Mouse (Mus musculus) hindbrain, embryonic 12.5 days (tissue): Measurements from ENCODE around the gene Nhsl1. TPM values are rescaled to one million over a fixed set of nuclear protein-coding genes. Genes with fewer than 3 reads are reported as not detected.
"Not testable (repeated sequence)": the region's sequence is repeated elsewhere in the genome, so short reads cannot be mapped to it uniquely, and the experiment has no call there.

Experiments
- ATAC-seq: fragments of 200-750 bp; cut with Nextera tagmentation; 2 replicates; pipeline ENCODE4 v1.8.0; 2017; ENCODE audit warnings: moderate TSS enrichment; ENCODE audit not compliant: low FRiP score
- H3K27ac ChIP-seq: fragments of 300-500 bp; sonication (generic); 2 replicates; pipeline ENCODE4 v1.5.1; 2016; ENCODE audit warnings: mild to moderate bottlenecking
- H3K27me3 ChIP-seq: fragments of 300-500 bp; sonication (generic); 2 replicates; pipeline ENCODE4 v1.6.1; 2016; ENCODE audit warnings: mild to moderate bottlenecking
- H3K36me3 ChIP-seq: fragments of 300-500 bp; sonication (generic); 2 replicates; pipeline ENCODE4 v1.6.1; 2016; ENCODE audit warnings: mild to moderate bottlenecking
- H3K4me1 ChIP-seq: fragments of 300-500 bp; sonication (generic); 2 replicates; pipeline ENCODE4 v1.6.1; 2016
- H3K4me2 ChIP-seq: fragments of 300-500 bp; sonication (generic); replicated peaks from 2 replicates; pipeline ENCODE4 v1.6.1; 2016; ENCODE audit warnings: mild to moderate bottlenecking
- H3K4me3 ChIP-seq: fragments of 300-500 bp; sonication (generic); 2 replicates; pipeline ENCODE4 v1.5.1; 2016; ENCODE audit warnings: mild to moderate bottlenecking
- H3K9ac ChIP-seq: fragments of 300-500 bp; sonication (generic); 2 replicates; pipeline ENCODE4 v1.6.1; 2016; ENCODE audit warnings: mild to moderate bottlenecking, moderate library complexity
- H3K9me3 ChIP-seq: fragments of 300-500 bp; sonication (generic); replicated peaks from 2 replicates; pipeline ENCODE4 v1.6.1; 2016; ENCODE audit warnings: mild to moderate bottlenecking
- WGBS: fragments of 180-500 bp; shearing (Covaris S2); methylation state at CpG from one replicate; pipeline ENCODE4 v1.1.7; 2016; 5-methylcytosine and 5-hydroxymethylcytosine counted together
- polyA plus RNA-seq: library from polyadenylated mRNA; unstranded; fragments of >200 nt; fragmentation: Nextera tagmentation; extraction: Ambion mirVana; gene quantifications from 2 replicates; pipeline ENCODE4 v1.2.1, GENCODE M21; 2016

Gene Nhsl1
- polyA plus RNA-seq, 1 experiment from 2014 or later = 21.9 TPM

DNA sequence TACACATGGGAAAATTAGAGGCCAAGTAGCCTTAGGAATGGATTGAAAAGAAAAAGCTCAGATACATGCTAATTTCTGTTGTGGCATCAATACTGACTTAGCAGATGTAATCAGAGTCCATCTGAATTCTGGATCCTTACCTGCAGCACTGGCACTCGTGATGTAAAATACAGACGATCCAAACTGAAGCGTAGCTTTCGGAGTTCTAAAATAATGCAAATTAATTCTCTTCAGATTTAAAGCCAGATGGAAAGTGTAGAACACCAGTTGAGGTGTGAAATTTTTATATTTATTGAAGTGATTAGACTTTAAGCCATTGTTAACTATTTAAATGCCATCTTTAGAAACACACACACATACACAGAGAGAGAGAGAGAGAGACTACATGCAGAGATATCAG lies 211.4 kb downstream of the Nhsl1 start:
- H3K4me3 ChIP-seq = no peak overlapping the region
- H3K4me1 ChIP-seq = peaks cover 22% of the 10 kb centered on the region
- peaks cover 24% of the 10 kb centered on the region for H3K36me3 ChIP-seq
- WGBS = 89% methylated on average over 4 of the region's 4 CpGs
- H3K9ac ChIP-seq = no peak overlapping the region
- H3K4me2 ChIP-seq = no peak overlapping the region
- H3K27ac ChIP-seq = no peak overlapping the region
- no peak for ATAC-seq
- H3K27me3 ChIP-seq = no peaks in the 10 kb centered on the region
- no peaks in the 10 kb centered on the region for H3K9me3 ChIP-seq

DNA sequence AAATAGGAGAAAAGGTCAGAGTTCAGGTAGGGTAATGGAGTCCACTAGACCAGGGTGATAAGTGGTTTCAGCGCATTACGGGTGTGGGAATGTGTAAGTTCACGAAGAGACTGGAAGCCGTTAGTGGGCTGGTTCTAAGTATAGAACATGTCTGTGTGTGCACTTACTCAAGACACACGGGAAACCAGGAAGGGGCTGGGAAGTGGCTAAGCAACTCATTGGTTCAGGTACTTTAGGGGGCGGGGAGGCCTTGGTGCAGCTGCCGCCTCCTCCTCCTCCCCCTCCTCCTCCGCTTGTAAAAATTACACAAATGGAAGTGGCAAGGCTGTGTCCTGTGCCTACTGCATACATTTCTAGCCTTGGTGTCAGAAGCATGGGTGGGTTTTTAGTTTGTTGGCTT lies 213.5 kb downstream of the Nhsl1 start:
- Histone ChIP-seq H3K9ac (no peak overlapping the region), H3K27me3 (no peaks in the 10 kb centered on the region), H3K9me3 (no peaks in the 10 kb centered on the region), H3K27ac (no peak overlapping the region), H3K4me3 (no peak overlapping the region), H3K36me3 (peaks cover 22% of the 10 kb centered on the region), H3K4me2 (no peak overlapping the region), H3K4me1 (0 out of 2 replicates have a peak, but pooled peaks cover 1% of the 10 kb centered on the region)
- ATAC-seq = no peak
- WGBS = 67% methylated on average over 7 of the region's 8 CpGs

DNA sequence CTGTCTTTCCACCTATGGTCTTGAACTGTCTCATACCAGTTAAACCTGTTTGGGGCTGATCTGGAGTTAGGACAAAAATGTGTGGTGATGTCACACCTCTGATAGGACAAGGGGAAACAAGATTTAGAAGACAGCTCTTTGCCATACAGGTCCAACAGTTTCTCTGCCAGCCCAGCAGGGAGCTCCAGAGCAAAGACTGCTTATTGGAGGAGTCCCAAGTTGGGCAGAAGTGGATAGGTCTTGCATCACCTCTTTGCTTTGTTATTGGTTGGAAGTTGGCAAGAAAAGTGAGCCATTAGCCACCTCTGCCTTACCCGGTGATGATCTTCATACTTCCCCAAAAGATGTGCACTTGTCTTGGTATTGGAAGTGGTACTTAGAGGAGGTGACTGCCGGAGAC lies 218.1 kb downstream of the Nhsl1 start:
- Histone ChIP-seq H3K27ac (no peak overlapping the region), H3K36me3 (peaks cover 14% of the 10 kb centered on the region), H3K9ac (no peak overlapping the region), H3K4me1 (no peaks in the 10 kb centered on the region), H3K4me3 (no peak overlapping the region), H3K4me2 (no peak overlapping the region), H3K9me3 (no peaks in the 10 kb centered on the region), H3K27me3 (no peaks in the 10 kb centered on the region)
- no peak for ATAC-seq
- 91% methylated on average over 2 of the region's 2 CpGs for WGBS

DNA sequence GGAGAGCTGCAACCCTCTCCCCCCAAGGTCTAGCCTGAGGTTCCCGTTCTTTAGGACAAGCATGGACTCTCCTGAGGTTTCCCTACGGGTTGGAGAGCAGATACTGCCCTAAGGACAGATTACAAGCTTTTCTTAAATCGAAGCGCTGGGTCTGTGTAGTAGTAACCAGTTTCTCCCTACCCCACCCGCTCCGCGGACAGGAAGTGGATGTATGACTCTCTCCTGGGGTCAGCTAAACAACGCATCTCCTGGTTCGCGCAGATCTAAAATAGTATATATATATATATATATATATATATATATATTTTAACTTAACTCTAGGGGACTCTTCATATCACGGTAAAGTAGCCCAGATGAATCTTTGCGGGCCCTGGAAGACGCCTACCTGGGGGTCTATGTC lies 226.5 kb downstream of the Nhsl1 start:
- H3K36me3 ChIP-seq = no peaks in the 10 kb centered on the region
- peaks cover 5% of the 10 kb centered on the region; the same call in 1 of the 2 replicates for H3K4me1 ChIP-seq
- H3K4me2 ChIP-seq = peak overlapping the region; percentile 79
- peak overlapping the region; percentile 55 for H3K4me3 ChIP-seq
- no peaks in the 10 kb centered on the region for H3K9me3 ChIP-seq
- H3K9ac ChIP-seq = peak overlapping the region; percentile 74
- no peaks in the 10 kb centered on the region for H3K27me3 ChIP-seq
- ATAC-seq = peak; percentile 12; the same call in 1 of the 2 replicates
- no peak overlapping the region for H3K27ac ChIP-seq
- 10% methylated on average over 13 of the region's 13 CpGs for WGBS

DNA sequence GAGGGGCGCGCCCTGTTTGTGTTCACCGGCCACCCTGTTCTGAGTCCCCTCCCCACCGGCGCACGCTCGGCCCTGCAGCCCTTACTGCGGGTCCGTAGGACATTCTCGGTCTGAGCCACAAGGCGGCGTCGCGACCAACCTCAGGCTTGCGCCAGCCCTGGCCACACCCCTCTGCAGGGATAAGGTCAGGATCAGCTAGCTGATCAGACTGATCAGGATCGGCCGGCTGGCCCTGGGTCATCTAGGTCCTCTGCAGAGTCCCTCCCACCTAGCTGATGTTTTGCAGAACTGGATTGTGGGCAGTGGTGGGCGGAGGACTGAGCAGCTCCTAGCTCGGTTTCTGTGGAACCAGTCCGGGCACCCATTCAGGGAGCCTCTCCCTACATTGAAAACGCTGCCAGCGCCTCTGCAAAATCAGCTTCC lies 227.0 kb downstream of the Nhsl1 start, which contains the start of gene Hebp2:
Gene Hebp2, minus strand, starts transcription at position 264 of the 423 bp plus-strand sequence.
- H3K4me2 ChIP-seq = peak within 1 kb of the TSS; percentile 79
- no peaks in the 10 kb centered on the region for H3K9me3 ChIP-seq
- peak within 1 kb of the TSS; percentile 74 for H3K9ac ChIP-seq
- H3K27me3 ChIP-seq = no peaks in the 10 kb centered on the region
- H3K27ac ChIP-seq = no peak within 1 kb of the TSS
- peak within 1 kb of the TSS; percentile 55 for H3K4me3 ChIP-seq
- under 1% methylated on average over 22 of the region's 22 CpGs for WGBS
- no peaks in the 10 kb centered on the region for H3K36me3 ChIP-seq
- peaks cover 5% of the 10 kb centered on the region; the same call in 1 of the 2 replicates for H3K4me1 ChIP-seq
- ATAC-seq = peak; percentile 90

DNA sequence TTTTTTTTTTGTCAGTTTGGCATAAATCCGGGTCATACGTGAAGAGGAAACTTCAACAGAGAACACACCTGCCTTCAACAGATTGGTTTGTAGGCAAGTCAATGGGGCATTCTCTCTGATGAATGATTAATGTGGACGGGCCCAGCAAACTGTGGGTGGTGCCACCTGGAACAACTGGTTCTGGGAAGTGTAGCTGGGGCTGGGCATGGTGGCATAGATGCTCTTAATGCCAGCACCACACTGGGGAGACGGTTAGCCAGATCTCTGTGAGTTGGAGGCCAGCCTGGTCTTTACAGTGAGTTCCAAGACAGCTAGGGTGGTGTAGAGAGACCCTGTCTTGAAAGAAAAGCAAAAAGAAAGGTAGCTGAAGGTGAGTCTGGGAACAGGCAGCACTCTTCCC lies 228.6 kb downstream of the Nhsl1 start:
- Histone ChIP-seq H3K27me3 (no peaks in the 10 kb centered on the region), H3K9me3 (no peaks in the 10 kb centered on the region), H3K36me3 (no peaks in the 10 kb centered on the region), H3K4me2 (no peak overlapping the region), H3K27ac (no peak overlapping the region), H3K4me1 (peaks cover 5% of the 10 kb centered on the region; the same call in 1 of the 2 replicates), H3K9ac (no peak overlapping the region), H3K4me3 (no peak overlapping the region)
- WGBS = 88% methylated on average over 4 of the region's 4 CpGs
- no peak for ATAC-seq

DNA sequence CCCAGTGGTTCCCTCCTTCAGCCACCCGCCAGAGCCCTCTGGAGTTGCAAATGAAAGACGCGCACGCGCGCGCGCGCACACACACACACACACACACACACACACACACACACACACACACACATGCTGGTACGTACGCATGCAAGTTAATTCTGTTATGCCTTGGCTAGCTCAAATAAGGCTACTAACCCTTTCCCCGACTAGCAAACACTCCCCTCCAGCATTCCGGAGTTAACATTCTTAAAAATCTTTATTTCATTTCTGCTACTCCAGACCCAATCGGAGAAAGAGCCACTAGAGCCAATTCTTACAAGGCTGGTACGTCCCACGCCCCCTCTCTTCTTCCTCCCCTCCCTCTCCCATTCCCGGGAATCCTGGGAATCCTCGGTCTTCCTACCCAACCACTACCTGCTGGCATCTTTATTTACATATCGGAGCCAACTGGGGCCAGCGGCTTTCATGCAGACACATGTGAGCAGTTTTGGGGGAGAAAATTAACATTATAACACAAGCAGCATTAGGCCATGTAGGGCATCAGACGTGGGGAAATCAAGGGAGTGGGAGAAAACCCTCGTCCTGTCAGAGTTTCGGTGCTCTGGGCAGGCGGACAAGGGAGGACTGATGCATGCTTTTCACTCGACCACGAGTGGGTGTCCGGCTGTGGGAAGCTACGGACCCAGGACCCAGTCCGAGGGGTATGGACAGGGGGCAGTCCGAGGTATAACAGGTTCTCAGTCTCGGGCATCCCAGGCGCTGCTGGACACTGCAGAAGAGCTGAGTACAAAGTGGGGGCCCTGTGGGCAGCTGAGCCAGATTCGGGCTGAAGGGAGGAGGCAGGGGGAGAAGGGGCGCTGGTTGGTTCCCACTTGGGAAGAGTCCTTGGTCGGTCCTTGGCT lies 230.8 kb downstream of the Nhsl1 start:
- H3K4me2 ChIP-seq = peak overlapping the region; percentile 64
- WGBS = 2% methylated on average over 35 of the region's 35 CpGs
- no peaks in the 10 kb centered on the region for H3K27me3 ChIP-seq
- H3K27ac ChIP-seq = no peak overlapping the region
- peak overlapping the region; percentile 41 for H3K9ac ChIP-seq
- peak; percentile 55; the same call in 1 of the 2 replicates for ATAC-seq
- H3K4me3 ChIP-seq = peak overlapping the region; percentile 39
- no peaks in the 10 kb centered on the region for H3K9me3 ChIP-seq
- peaks cover 5% of the 10 kb centered on the region; the same call in 1 of the 2 replicates for H3K4me1 ChIP-seq
- H3K36me3 ChIP-seq = no peaks in the 10 kb centered on the region

DNA sequence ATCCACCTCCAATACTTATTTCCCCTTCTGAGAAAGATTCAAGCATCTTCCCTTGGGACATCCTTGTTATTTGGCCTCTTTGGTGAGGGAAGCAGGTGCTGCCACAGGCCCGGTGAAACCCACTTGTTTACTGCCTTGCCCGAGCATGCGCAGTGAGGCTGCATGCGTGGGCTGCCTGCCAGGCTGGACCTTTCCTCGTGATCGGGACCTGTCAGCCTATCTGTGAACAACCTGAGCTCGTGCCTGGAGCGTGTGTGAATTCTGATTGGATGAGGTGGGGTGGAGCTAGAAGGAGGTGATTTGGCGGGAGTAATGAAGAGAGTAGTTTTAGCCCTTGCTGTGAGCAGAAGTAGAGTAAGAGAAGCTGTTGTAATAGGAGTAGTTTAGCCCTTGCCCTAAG lies 240.3 kb downstream of the Nhsl1 start:
- not testable (repeated sequence) for H3K9me3 ChIP-seq, H3K36me3 ChIP-seq, H3K4me2 ChIP-seq, H3K4me3 ChIP-seq, ATAC-seq, H3K9ac ChIP-seq, H3K27me3 ChIP-seq, H3K27ac ChIP-seq, H3K4me1 ChIP-seq
- WGBS = 87% methylated on average over 9 of the region's 9 CpGs

DNA sequence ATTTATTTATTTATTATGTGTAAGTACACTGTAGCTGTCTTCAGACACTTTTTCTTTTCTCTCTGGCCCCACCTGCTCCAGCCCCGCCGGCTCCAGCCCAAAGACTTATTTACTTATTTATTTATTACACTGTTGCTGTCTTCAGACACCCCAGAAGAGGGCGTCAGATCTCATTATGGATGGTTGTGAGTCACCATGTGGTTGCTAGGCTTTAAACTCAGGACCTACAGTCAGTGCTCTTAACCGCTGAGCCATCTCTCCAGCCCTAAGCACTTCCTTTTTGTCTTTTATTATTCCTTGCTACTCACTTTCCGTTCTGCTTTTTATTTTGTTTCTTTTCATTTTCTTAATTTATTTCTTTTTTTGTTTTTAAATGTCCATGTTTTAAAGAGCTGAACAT lies 242.7 kb downstream of the Nhsl1 start:
- H3K36me3 ChIP-seq = no peaks in the 10 kb centered on the region
- ATAC-seq = no peak
- no peaks in the 10 kb centered on the region for H3K9me3 ChIP-seq
- no peaks in the 10 kb centered on the region for H3K27me3 ChIP-seq
- H3K4me1 ChIP-seq = no peaks in the 10 kb centered on the region
- H3K9ac ChIP-seq = no peak overlapping the region
- WGBS = 48% methylated on average over 5 of the region's 5 CpGs
- H3K4me3 ChIP-seq = no peak overlapping the region
- H3K4me2 ChIP-seq = no peak overlapping the region
- H3K27ac ChIP-seq = no peak overlapping the region

DNA sequence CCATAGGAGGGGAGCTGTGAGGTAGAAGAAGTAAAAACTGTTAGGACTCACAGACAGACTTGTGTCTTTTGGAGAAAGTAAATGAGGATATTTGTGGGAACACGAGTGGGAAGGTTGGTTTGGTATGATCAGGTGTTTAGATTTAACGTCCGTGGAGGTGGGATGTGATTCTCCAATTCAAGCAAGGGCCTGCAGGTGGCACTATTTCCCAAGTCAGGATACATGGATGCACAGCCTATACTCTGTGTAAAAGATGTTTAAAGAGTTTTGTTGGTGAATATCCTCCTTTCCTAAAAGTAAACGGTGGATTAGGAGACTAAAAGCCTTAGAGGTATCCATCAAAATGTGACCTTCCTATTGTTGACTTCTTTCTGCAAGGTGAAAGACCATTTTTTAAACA lies 244.2 kb downstream of the Nhsl1 start:
- H3K4me1 ChIP-seq = no peaks in the 10 kb centered on the region
- H3K4me3 ChIP-seq = no peak overlapping the region
- ATAC-seq = no peak
- no peak overlapping the region for H3K27ac ChIP-seq
- no peak overlapping the region for H3K9ac ChIP-seq
- no peaks in the 10 kb centered on the region for H3K9me3 ChIP-seq
- no peaks in the 10 kb centered on the region for H3K27me3 ChIP-seq
- 8% methylated on average over 4 of the region's 4 CpGs for WGBS
- H3K4me2 ChIP-seq = no peak overlapping the region
- no peaks in the 10 kb centered on the region for H3K36me3 ChIP-seq

DNA sequence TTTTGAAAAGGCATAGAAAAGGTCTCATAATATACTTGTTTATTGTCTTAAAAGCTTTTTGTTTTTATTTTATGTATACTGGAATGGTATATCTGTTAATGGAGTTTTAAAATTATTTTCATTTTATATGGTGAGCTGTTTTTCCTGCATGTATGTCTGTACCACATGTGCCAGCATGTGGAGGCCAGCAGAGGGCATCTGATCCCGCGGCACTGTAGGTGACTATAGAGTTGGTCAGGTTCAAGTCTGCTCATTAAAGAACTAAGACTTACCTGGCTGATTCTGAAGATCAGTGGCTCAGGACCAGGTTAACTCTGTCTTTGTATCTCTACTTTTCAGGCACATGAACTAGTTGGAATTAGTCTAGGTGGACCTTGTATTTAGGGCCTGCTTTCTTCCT lies 253.8 kb downstream of the Nhsl1 start:
- H3K4me1 ChIP-seq = no peaks in the 10 kb centered on the region
- H3K9me3 ChIP-seq = no peaks in the 10 kb centered on the region
- H3K4me3 ChIP-seq = no peak overlapping the region
- no peak overlapping the region for H3K4me2 ChIP-seq
- H3K9ac ChIP-seq = no peak overlapping the region
- 59% methylated on average over 2 of the region's 2 CpGs for WGBS
- no peaks in the 10 kb centered on the region for H3K36me3 ChIP-seq
- no peak overlapping the region for H3K27ac ChIP-seq
- ATAC-seq = no peak
- no peaks in the 10 kb centered on the region for H3K27me3 ChIP-seq
